Mouse (Mus musculus): Measurements from ENCODE around the gene Tgfbr3l. TPM values are rescaled to one million over a fixed set of nuclear protein-coding genes. Genes with fewer than 3 reads are reported as not detected.

The Tgfbr3l gene
- 10 to 100 TPM in 1 of 2 experiments, 1 to 10 TPM in 1; 7.9 to 12.8 TPM for total RNA-seq (2021)

DNA sequence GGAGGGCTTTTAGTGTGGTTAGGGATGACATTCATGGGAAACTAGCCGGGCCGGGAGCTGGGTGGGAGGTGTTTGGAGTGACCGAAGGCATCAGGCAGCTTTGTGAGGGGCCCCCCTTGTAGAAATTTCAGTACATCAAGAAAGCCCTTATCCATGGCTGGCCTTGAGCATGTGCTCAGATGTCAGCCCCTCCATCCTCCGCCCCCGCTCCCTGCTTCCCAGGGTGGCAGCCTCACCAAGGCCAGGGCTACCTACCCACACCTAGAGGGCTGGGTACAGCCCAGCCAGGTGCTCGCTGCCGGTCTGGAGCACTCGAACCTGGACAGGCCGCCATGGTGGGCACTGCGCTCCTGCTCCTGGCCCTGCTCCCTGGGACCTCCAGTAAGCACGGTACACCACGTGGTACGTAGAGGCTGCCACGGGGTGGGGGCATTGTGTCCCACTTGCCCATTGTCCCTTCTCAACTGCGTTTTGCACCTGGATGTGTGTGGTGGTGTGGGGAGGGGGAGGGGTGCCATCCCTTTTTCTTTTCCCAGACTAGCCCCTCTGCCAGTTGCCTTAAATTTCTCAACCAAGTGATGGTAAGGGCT is at the start of gene Tgfbr3l:
Tgfbr3l (plus strand) TSS at position 264 of the 590 bp plus-strand sequence.
- DNase-seq (ENCODE audit: extremely low spot score in 1 of 2, low spot score in 1 of 2) = no peak

DNA sequence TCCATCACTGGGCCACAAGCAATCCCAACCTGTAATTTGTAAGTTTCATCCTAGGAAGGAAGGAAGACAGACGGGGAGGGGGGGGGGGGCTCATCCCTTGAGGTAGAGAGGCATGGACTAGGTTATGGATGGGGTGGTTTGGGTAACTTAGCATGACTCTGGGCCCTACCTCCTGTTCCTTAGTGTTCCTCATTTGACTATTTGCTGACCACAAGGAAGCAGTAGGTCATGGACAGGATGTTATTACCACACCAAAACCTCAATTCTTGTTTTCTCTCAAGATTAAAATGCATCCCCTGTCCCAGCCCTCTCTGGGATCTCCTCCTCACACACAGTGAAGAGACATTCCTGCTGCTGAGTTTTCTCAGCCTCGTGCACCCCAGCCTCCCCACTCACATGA is 46.7 kb upstream of the Tgfbr3l start:
- no peak for DNase-seq (ENCODE audit: extremely low spot score in 1 of 2, low spot score in 1 of 2)

DNA sequence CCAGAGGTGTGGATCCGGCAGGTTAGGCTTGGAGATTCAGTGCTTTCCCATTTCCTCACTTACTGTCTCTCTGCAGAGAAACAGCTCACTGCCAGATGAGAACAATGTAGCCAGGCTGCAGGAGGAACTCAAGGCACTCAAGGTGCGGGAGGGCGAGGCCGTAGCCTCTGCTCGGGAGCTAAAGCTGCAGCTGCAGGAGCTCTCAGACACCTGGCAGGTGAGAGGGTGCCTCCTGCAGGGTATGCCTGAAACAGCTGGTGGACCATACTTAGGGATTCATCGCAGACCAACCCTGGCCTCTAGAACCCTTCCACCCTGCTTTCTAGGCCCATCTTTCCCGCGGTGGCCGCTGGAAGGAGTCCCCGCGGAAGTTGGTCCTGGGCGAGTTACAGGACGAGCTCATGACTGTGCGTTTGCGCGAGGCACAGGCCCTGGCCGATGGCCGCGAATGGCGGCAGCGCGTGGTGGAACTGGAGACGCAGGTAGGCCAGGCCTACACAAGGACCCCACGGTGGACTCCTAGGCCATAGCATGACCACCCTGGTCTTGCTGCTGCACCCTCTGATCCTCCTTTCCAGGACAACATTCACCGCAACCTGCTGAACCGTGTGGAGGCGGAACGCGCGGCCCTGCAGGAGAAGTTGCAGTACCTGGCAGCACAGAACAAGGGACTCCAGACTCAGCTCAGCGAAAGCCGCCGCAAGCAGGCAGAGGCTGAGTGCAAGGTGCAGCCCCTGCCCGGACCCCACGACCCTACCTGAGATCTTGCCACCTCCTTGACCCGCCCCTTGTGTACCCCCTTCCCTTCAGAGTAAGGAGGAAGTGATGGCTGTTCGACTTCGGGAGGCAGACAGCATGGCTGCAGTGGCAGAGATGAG is 42.5 kb upstream of the Tgfbr3l start:
- DNase-seq (ENCODE audit: extremely low spot score in 1 of 2, low spot score in 1 of 2) = no peak

DNA sequence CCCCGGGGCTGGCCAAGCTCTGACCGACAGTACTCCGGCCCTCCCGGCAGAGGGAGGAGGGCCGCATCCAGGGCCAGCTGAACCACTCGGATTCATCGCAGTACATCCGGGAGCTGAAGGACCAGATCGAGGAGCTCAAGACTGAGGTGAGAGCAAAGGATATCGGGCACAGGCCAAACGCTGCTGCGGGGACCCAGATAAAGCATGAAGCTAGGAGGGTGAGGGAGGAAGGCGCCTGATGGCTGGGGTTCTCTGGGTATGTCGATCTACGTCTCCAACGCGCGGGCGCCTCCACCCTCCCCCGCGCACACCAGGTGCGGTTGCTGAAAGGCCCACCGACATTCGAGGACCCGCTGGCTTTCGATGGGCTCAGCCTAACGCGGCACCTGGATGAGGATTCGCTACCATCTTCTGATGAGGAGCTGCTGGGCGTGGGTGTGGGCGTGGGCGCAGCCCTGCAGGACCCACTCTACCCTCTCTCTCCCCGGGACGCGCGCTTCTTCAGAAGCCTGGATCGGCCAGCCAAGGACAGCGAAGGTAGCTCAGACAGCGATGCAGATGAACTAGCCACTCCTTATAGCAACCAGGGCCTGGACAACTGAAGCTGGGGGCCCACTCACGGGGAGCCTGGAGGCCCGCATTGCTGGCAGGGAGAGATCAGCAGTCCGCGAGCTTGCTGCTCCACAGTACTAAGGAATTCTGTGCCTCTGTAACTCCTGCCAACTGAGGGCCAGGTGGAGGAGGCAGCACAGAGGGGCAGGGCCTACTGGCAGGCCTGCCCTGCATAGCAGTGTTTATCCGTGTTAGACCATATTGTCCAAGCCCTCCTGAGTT is 41.6 kb upstream of the Tgfbr3l start:
- no peak for DNase-seq (ENCODE audit: extremely low spot score in 1 of 2, low spot score in 1 of 2)

DNA sequence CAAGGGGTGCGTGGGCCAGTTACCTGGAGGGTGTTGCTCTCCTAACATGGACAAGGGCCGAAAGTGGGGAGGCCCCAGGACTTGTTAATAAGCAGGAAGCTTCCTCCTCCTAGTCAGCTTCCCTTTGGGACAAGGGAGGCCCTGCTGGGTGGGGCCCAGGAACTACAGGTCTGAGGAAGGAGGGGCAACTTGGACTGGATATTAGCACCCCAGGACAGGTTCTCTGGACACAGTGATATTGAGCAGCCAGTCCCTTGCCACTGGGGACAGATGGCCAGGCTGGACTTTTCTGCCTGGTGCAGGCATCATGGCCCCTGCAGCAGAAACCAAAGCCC is 41.0 kb upstream of the Tgfbr3l start:
- no peak for DNase-seq (ENCODE audit: extremely low spot score in 1 of 2, low spot score in 1 of 2)

DNA sequence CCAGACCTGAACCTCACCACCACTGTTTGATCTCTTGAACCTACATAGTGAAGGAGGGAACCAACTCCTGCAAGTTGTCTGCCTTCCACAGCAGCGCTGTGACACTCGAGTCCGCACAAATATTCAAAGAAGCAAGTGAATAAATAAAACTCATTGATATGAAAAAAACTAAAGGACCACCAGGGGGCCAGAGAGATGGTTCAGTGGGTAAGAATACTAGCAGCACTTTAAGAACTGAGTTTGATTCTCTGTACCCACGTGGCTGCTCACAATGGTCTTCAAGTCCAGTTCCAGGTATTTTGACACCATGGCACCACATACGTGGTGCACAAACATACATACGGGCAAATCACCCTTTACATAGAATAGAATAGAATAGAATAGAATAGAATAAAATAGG is 36.9 kb upstream of the Tgfbr3l start:
- no peak for DNase-seq (ENCODE audit: extremely low spot score in 1 of 2, low spot score in 1 of 2)

DNA sequence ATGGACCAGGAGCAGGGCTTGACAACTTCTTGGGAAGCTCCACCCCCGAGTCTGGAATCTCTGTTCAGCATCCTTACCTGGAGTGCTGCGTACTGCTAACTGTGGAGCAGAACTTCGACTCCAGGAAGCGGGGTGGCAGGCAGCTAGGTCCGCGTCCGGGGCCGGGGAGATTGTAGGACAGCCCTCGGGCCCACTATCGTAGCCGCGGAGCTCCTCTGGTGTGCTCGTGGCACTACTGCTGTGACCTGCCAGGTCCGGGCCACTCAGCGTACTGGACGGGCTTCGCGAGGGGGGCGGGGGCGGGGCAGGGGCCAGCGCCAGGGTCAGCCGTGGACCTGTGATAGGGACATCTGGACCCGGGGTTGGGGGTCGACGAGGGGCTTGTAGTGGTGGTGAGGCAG is 35.2 kb upstream of the Tgfbr3l start:
- peak in 1 of 2 experiments; percentile 21 for DNase-seq (ENCODE audit: extremely low spot score in 1 of 2, low spot score in 1 of 2)

DNA sequence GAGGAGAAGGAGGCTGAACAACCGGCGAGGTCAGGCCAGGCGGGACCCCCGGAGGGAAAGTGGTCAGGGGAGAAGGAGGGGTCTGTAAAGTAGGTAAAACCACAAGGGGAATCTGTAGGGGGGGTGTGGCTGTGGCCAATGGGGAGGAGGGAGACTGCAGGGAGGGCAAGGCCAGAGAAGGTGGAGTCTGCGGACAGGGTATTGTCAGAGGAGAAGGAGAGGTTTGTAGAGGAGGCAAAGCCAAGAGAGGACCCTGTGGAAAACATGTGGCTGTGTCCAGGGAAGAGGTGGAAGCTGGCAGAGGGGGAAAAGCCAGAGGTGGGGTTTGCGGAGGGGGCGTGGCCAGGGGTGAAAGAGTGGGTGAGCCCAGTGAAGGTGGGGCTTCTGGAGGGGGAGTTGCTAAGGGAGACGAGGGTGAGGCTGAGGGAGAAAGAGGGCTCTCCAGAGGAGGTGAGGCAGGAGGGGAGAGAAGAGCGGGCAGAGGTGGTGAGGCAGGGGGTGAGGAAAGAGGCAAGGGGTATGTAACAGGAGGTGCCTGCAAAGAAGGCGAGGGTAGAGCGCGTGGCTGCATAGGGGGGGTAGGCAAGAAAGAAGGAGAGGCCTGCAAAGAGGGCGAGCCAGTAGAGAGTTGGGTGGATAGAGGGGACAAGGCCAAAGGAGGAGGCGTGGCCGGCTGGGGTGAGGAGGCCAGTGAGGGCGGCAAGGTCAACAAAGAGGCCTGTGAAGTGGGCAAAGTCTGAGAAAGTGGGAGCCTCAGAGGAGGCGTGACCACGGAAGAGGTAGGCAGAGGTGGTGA is 34.6 kb upstream of the Tgfbr3l start:
- DNase-seq (ENCODE audit: extremely low spot score in 1 of 2, low spot score in 1 of 2) = peak in 1 of 2 experiments; percentile 20

DNA sequence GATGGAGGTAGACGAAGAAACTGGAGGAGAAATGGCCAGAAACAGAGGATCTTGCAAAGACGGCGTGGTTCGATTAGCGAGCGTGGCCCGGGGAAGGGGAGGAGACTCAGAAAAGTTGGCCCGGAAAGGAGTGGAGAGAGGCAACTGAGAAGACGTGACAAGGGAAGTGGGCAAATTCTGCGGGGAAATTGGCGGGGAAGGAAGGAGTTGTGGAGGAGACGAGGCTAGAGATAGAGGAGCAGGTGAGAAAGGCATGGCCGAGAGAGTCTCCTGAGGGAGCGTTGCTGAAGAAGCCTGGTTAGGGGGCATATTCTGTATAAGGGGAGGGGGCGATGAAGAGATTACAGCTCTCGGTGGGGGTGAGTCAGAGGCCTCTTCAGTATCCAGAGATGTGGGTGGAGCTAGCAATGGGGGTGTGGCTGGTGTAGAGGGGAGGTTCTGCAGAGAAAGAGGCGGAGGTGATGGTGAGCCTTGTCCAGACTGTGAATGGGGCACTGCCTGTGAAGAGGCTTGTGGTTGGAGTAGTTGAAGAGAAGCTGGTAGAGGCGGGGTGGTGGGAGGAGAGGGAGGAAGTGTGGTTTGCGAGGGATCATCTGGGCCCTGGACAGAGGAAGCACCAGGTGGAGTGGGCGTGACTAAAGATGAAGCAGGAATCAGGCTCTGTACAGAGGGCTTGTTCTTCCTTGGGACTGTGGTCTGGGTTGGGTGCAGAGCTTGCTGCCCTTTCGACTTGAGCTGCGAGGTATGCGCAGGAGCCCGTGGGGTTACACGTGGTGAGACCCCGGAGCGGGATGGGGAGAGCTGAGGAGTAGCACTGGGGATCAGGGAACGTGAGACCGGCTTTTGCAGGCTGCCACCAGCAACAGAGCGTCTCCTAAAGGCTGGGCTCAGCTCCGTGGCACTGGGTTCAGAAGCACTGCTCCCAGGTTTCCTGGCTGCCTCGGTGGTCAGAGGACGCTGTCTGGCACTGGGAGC is 33.7 kb upstream of the Tgfbr3l start:
- DNase-seq (ENCODE audit: extremely low spot score in 1 of 2, low spot score in 1 of 2) = no peak

DNA sequence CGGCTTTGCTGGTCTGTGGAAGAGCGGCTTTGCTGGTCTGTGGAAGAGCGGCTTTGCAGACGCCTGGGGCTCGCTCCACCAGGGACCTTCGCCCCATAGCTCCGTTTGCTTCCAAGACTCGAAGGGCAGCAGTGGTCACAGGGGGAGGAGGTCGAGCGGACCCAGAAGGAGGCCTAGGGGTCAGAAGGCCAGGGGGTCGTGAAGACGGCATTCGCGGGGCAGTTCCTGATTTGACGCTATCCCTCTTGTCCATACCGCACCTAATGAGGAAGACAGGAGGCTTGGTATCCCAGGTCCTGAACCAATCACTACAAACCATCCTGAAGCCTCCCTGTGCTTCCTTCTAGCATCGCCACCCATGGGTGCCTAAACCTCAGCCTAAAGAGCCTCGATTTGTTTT is 31.7 kb upstream of the Tgfbr3l start:
- DNase-seq (ENCODE audit: extremely low spot score in 1 of 2, low spot score in 1 of 2) = no peak

DNA sequence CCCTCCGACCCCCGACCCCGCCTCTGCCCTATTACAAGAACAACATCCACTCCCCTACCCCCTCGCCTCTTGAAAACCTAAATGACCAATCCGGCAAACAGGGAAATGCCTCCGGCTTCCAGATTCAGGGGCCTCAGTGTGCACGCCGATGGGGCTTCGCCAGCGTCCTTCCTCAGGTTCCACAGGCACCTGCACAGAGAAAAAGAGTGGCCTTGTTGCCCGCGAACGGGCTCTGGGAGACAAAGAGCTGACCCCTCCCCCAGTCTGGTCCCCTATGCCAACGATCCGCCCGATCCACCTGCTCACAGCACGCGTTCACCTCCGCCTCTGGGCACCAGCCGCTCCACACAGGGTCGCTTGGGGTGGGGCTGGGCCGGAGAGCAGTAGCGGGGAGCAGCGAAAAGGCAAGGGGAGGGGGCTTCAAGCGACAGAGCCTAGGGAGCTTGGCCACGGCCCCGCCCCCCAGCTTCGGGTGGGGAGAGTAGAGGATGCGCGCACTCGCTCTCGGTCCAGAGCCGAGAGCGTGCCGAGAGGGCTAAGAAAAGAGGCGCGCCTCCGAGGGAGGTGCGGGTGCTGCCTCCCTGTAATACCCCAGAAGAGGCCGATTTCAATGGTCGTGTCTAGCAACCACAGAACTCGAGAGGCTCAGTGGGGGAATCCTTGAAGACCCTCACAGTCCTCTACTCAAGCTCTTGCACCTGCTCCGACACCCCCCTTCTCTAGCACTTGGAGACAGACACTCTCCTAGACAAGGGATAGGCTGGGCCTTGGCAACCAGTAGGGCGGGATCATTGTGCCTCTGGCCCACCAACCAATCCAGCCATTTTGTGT is 31.0 kb upstream of the Tgfbr3l start, which contains the start of gene Prr36:
Prr36 (minus strand) TSS at position 669 of the 831 bp plus-strand sequence.
- DNase-seq (ENCODE audit: extremely low spot score in 1 of 2, low spot score in 1 of 2) = peak; percentile 49 to 56

DNA sequence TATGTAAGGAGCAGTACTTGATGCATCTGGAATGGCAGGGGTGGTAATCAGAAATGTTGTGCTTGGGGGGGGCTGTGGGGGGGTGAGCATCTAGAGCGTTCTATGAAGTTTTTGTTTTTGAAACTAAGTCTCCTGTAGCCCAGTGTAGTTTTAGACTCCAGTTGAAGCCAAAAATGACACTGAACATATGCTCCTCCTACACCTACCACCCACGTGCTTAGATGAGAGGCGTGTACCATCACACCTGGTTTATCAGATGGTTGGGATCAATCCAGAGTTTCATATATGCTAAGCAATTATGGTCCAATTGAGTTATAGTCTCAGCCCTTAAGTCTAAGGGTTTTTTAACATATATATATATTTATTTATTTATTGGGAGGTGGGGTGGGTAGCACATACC is 28.4 kb upstream of the Tgfbr3l start:
- DNase-seq (ENCODE audit: extremely low spot score in 1 of 2, low spot score in 1 of 2) = no peak

DNA sequence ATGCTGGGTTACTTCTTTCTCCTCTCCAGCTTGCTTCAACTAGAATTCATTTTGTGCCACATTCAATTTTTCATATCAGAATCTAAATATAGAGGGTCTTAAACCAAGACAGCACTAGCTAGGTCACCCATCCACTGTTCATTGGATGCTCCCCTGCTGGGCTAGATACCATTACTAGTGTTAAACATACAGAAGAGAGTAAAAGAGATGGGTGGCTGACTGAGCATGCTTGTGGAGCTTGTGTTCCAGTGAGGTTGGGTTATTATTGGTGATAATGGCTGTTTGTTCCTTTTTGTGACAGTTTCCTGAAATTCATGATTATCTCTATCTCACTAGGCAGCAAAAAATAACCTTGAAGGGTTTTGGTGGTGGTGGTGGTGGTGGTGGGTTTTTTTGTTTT is 26.0 kb upstream of the Tgfbr3l start:
- DNase-seq (ENCODE audit: extremely low spot score in 1 of 2, low spot score in 1 of 2) = no peak

DNA sequence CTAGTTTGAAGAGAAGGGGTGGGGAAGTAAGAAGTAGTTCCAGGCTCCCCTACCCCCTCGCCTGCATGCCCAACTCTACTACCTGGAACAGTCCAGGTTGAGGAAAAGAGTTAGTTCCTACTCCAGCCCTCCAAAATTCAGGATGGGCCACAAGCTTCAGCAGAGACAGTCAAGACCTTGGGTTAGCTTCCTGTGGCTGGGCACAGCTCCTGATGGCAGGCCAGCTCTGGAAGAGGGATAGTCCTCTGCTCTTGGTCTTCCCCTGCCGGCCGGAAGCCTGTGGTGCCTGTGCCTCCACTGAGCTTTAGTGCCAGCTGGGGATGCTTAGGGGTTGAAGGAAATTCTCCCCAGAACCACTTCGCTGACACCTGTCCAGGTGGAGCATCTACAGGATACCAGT is 21.7 kb upstream of the Tgfbr3l start:
- no peak for DNase-seq (ENCODE audit: extremely low spot score in 1 of 2, low spot score in 1 of 2)

DNA sequence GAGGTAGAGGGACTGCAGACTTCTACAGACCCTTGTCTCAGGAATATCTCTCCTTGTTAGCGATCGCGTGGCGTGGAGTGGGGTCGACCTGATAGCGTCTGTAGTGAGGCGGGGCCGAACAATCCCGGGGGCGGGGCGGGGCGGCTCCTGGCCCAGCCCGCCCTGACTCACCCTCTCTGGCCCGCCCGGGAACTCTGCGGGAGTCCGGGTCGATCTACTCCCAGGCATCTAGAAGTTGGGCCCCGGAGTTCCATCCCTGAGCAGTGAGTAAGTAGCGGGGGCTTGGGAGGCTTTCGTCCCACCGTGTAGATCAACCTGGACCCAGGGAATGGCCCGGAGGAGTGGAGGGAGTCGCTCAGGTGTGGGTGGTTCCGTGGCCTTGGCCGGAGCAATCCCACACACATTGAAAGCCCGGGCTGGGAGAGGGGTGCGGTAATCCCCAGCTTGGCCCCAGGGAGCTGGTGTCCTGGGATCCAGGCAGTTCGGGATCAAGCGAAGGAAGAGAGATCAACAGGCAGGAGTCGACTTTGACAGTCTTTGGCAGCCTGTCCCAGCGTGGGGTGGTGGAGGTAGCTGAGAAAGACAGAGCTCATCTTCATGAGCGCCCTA is 21.2 kb upstream of the Tgfbr3l start, which contains the start of gene Lrrc8e:
Lrrc8e (plus strand) TSS at position 89 of the 609 bp plus-strand sequence.
- no peak for DNase-seq (ENCODE audit: extremely low spot score in 1 of 2, low spot score in 1 of 2)

DNA sequence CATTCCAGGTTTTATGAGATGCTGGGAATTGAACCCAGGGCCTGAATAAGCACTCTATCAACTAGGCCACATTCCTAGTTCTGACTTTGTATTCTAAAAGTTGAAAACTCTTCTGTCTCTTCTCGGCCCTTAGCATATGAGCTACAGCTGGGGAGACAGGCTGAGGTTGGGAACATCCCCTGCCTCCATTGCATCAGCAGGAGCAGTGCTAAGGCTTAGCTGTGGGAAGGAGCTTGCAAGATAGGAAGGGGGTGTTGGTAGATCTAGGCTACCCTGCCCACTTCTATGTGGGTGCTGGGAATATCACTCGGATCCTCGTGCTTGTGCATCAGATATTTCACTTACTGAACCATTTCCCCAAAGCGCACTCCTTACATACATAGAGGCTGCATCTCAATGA is 20.1 kb upstream of the Tgfbr3l start:
- DNase-seq (ENCODE audit: extremely low spot score in 1 of 2, low spot score in 1 of 2) = no peak

DNA sequence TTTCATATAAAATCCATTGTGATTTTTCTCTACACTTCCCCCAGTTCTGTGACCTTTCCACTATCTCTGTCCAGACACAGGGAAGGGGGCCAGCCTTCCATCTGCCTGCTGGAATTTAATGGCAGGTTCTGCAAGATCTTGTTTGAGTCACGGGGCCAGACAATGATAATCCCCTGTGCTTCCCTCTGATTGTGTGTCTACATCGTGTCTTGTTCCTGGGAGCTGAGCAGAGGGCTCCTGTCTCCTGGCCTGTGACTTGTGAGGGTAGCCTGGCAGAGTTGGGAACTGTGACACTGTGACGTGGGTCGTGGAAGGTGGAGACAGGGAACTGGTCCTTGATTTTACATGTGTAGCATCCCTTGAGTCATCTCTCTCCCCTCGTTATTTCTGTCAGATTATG is 18.2 kb upstream of the Tgfbr3l start:
- no peak for DNase-seq (ENCODE audit: extremely low spot score in 1 of 2, low spot score in 1 of 2)

Measured in layer of hippocampus, postnatal 25 days (tissue).